Mouse (Mus musculus) embryonic facial prominence, embryonic 12.5 days (tissue): ENCODE measurements around the gene Gpr161. TPM values are rescaled to one million over a fixed set of nuclear protein-coding genes. Genes with fewer than 3 reads are reported as not detected.
"Not testable (repeated sequence)": the region's sequence is repeated elsewhere in the genome, so short reads cannot be mapped to it uniquely, and the experiment has no call there.

Source experiments
- ATAC-seq: fragments of 200-750 bp; cut with Nextera tagmentation; 2 replicates; pipeline ENCODE4 v1.8.0; 2017; ENCODE audit not compliant: insufficient number of reproducible peaks, insufficient read depth, low FRiP score, low TSS enrichment
- H3K27ac ChIP-seq: fragments of 300-500 bp; sonication (generic); 2 replicates; pipeline ENCODE4 v1.5.1; 2016; ENCODE audit warnings: mild to moderate bottlenecking
- H3K27me3 ChIP-seq: fragments of 300-500 bp; sonication (generic); 2 replicates; pipeline ENCODE4 v1.6.1; 2016; ENCODE audit warnings: mild to moderate bottlenecking, moderate library complexity
- H3K36me3 ChIP-seq: fragments of 300-500 bp; sonication (generic); 2 replicates; pipeline ENCODE4 v1.6.1; 2016; ENCODE audit warnings: mild to moderate bottlenecking
- H3K4me1 ChIP-seq: fragments of 300-500 bp; sonication (generic); 2 replicates; pipeline ENCODE4 v1.6.1; 2016
- H3K4me2 ChIP-seq: fragments of 300-500 bp; sonication (generic); replicated peaks from 2 replicates; pipeline ENCODE4 v1.6.1; 2016; ENCODE audit warnings: mild to moderate bottlenecking, moderate library complexity
- H3K4me3 ChIP-seq: fragments of 300-500 bp; sonication (generic); 2 replicates; pipeline ENCODE4 v1.5.1; 2016; ENCODE audit warnings: mild to moderate bottlenecking
- H3K9ac ChIP-seq: fragments of 300-500 bp; sonication (generic); 2 replicates; pipeline ENCODE4 v1.6.1; 2016; ENCODE audit warnings: mild to moderate bottlenecking, moderate library complexity
- H3K9me3 ChIP-seq: fragments of 300-500 bp; sonication (generic); 2 replicates; pipeline ENCODE4 v1.6.1; 2016; ENCODE audit warnings: mild to moderate bottlenecking, moderate library complexity
- WGBS: fragments of 180-500 bp; shearing (Covaris S2); methylation state at CpG from one replicate; pipeline ENCODE4 v1.1.7; 2016; 5-methylcytosine and 5-hydroxymethylcytosine counted together
- polyA plus RNA-seq: library from polyadenylated mRNA; unstranded; fragments of >200 nt; fragmentation: Nextera tagmentation; extraction: Ambion mirVana; gene quantifications from 2 replicates; pipeline ENCODE4 v1.2.1, GENCODE M21; 2016

The Gpr161 gene
- polyA plus RNA-seq, 1 experiment from 2014 or later, result 2.4 TPM

- Histone ChIP-seq H3K4me3 (no peak overlapping the region), H3K36me3 (peaks cover 41% of the 10 kb centered on the region), H3K9ac (no peak overlapping the region), H3K27ac (no peak overlapping the region), H3K27me3 (no peaks in the 10 kb centered on the region), H3K4me2 (no peak overlapping the region), H3K9me3 (no peaks in the 10 kb centered on the region), H3K4me1 (no peaks in the 10 kb centered on the region)
- no peak for ATAC-seq
- 45% methylated on average over 10 of the region's 10 CpGs for WGBS
Observed at GRCm38 (mm10) chr1:165320141-165320934, 24.7 kb downstream of the Gpr161 start.

GRCm38 (mm10) chr1:165321393-165321861 is 25.8 kb downstream of the Gpr161 start:
- Histone ChIP-seq H3K9me3 (no peaks in the 10 kb centered on the region), H3K4me2 (no peak overlapping the region), H3K4me3 (no peak overlapping the region), H3K27me3 (no peaks in the 10 kb centered on the region), H3K4me1 (no peaks in the 10 kb centered on the region), H3K9ac (no peak overlapping the region), H3K36me3 (peaks cover 41% of the 10 kb centered on the region), H3K27ac (0 out of 2 replicates have a peak overlapping the region, but pooled peaks have one; percentile 11)
- ATAC-seq, result no peak
- 79% methylated on average over 13 of the region's 13 CpGs for WGBS

- Histone ChIP-seq H3K27ac (0 out of 2 replicates have a peak overlapping the region, but pooled peaks have one; percentile 11), H3K36me3 (peaks cover 41% of the 10 kb centered on the region)
Observed at GRCm38 (mm10) chr1:165321891-165322290, 26.3 kb downstream of the Gpr161 start.

GRCm38 (mm10) chr1:165322934-165323333 is 27.3 kb downstream of the Gpr161 start:
- WGBS, result 80% methylated on average over 7 of the region's 7 CpGs
- H3K4me2 ChIP-seq, result no peak overlapping the region
- H3K27me3 ChIP-seq, result no peaks in the 10 kb centered on the region
- H3K9ac ChIP-seq, result no peak overlapping the region
- H3K9me3 ChIP-seq, result no peaks in the 10 kb centered on the region
- H3K4me1 ChIP-seq, result 0 out of 2 replicates have a peak, but pooled peaks cover 6% of the 10 kb centered on the region
- H3K27ac ChIP-seq, result no peak overlapping the region
- peaks cover 36% of the 10 kb centered on the region for H3K36me3 ChIP-seq
- ATAC-seq, result no peak
- H3K4me3 ChIP-seq, result no peak overlapping the region

More at GRCm38 (mm10) chr1:165321891-165322290, 26.3 kb downstream of the Gpr161 start:
- H3K4me3 ChIP-seq, result no peak overlapping the region
- H3K9ac ChIP-seq, result no peak overlapping the region
- H3K9me3 ChIP-seq, result no peaks in the 10 kb centered on the region
- peak; percentile 32; the same call in 1 of the 2 replicates for ATAC-seq
- WGBS, result 84% methylated on average over 7 of the region's 7 CpGs
- H3K27me3 ChIP-seq, result no peaks in the 10 kb centered on the region
- no peak overlapping the region for H3K4me2 ChIP-seq
- H3K4me1 ChIP-seq, result no peaks in the 10 kb centered on the region

- no peak overlapping the region for H3K27ac ChIP-seq
- WGBS, result 30% methylated on average over 2 of the region's 2 CpGs
- no peak for ATAC-seq
- H3K9ac ChIP-seq, result no peak overlapping the region
- H3K4me2 ChIP-seq, result no peak overlapping the region
- H3K9me3 ChIP-seq, result no peaks in the 10 kb centered on the region
- no peaks in the 10 kb centered on the region for H3K27me3 ChIP-seq
- 0 out of 2 replicates have a peak, but pooled peaks cover 8% of the 10 kb centered on the region for H3K4me1 ChIP-seq
- H3K36me3 ChIP-seq, result peaks cover 8% of the 10 kb centered on the region
- H3K4me3 ChIP-seq, result no peak overlapping the region
Observed at GRCm38 (mm10) chr1:165327370-165327769, 31.8 kb downstream of the Gpr161 start.

- peak; percentile 67; the same call in 1 of the 2 replicates for ATAC-seq
- Histone ChIP-seq H3K9me3 (no peaks in the 10 kb centered on the region), H3K4me1 (0 out of 2 replicates have a peak, but pooled peaks cover 8% of the 10 kb centered on the region), H3K27me3 (no peaks in the 10 kb centered on the region), H3K4me2 (no peak overlapping the region), H3K27ac (no peak overlapping the region), H3K4me3 (no peak overlapping the region), H3K9ac (no peak overlapping the region), H3K36me3 (peaks cover 8% of the 10 kb centered on the region)
- 54% methylated on average over 5 of the region's 5 CpGs for WGBS
Observed at GRCm38 (mm10) chr1:165327831-165328230, 32.2 kb downstream of the Gpr161 start.

GRCm38 (mm10) chr1:165328384-165329289 is 33.0 kb downstream of the Gpr161 start:
- not testable (repeated sequence) for H3K4me1 ChIP-seq, H3K9ac ChIP-seq, H3K36me3 ChIP-seq, H3K27ac ChIP-seq, ATAC-seq, H3K4me2 ChIP-seq, H3K27me3 ChIP-seq, H3K4me3 ChIP-seq, H3K9me3 ChIP-seq
- 90% methylated on average over 17 of the region's 17 CpGs for WGBS

GRCm38 (mm10) chr1:165330859-165331258 is 35.3 kb downstream of the Gpr161 start:
- Histone ChIP-seq H3K4me1 (0 out of 2 replicates have a peak, but pooled peaks cover 8% of the 10 kb centered on the region), H3K9me3 (no peaks in the 10 kb centered on the region), H3K27ac (no peak overlapping the region), H3K4me3 (no peak overlapping the region), H3K36me3 (no peaks in the 10 kb centered on the region), H3K27me3 (no peaks in the 10 kb centered on the region), H3K9ac (no peak overlapping the region), H3K4me2 (no peak overlapping the region)
- ATAC-seq, result no peak

- 82% methylated on average over 3 of the region's 3 CpGs for WGBS
- H3K4me1 ChIP-seq, result 0 out of 2 replicates have a peak, but pooled peaks cover 3% of the 10 kb centered on the region
- no peaks in the 10 kb centered on the region for H3K9me3 ChIP-seq
- no peak overlapping the region for H3K4me3 ChIP-seq
- no peaks in the 10 kb centered on the region for H3K27me3 ChIP-seq
- H3K4me2 ChIP-seq, result no peak overlapping the region
- no peak overlapping the region for H3K9ac ChIP-seq
- ATAC-seq, result no peak
- no peaks in the 10 kb centered on the region for H3K36me3 ChIP-seq
- H3K27ac ChIP-seq, result no peak overlapping the region
Observed at GRCm38 (mm10) chr1:165332797-165333196, 37.2 kb downstream of the Gpr161 start.

- H3K9me3 ChIP-seq, result no peaks in the 10 kb centered on the region
- H3K36me3 ChIP-seq, result no peaks in the 10 kb centered on the region
- no peak overlapping the region for H3K4me3 ChIP-seq
- no peaks in the 10 kb centered on the region for H3K27me3 ChIP-seq
- H3K27ac ChIP-seq, result no peak overlapping the region
- no peak overlapping the region for H3K4me2 ChIP-seq
- WGBS, result 74% methylated on average over 7 of the region's 7 CpGs
- no peak for ATAC-seq
- no peak overlapping the region for H3K9ac ChIP-seq
- no peaks in the 10 kb centered on the region for H3K4me1 ChIP-seq
Observed at GRCm38 (mm10) chr1:165342126-165342525, 46.5 kb downstream of the Gpr161 start.

GRCm38 (mm10) chr1:165344453-165344852 is 48.9 kb downstream of the Gpr161 start:
- 23% methylated on average over 4 of the region's 4 CpGs for WGBS
- Histone ChIP-seq H3K36me3 (no peaks in the 10 kb centered on the region), H3K4me3 (no peak overlapping the region), H3K9ac (no peak overlapping the region), H3K4me1 (no peaks in the 10 kb centered on the region), H3K27ac (no peak overlapping the region), H3K9me3 (no peaks in the 10 kb centered on the region), H3K27me3 (no peaks in the 10 kb centered on the region), H3K4me2 (no peak overlapping the region)
- ATAC-seq, result no peak
